Mouse (Mus musculus): Measurements from ENCODE around the gene Msi2.

Msi2 gene

GRCm38 (mm10) chr11:88676597-88676996 lies 41.7 kb downstream of the Msi2 start:
- in situ Hi-C loops (cut with MseI, MboI) = no loop called here

- in situ Hi-C loops (cut with MseI, MboI) = no loop called here
These were observed 42.6 kb downstream of the Msi2 start for GRCm38 (mm10) chr11:88675526-88676353.

- in situ Hi-C loops (cut with MseI, MboI) = no loop called here
These were observed 44.2 kb downstream of the Msi2 start for GRCm38 (mm10) chr11:88674075-88674474.

- in situ Hi-C loops (cut with MseI, MboI) = no loop called here
These were observed 47.4 kb downstream of the Msi2 start for GRCm38 (mm10) chr11:88670925-88671324.

GRCm38 (mm10) chr11:88669106-88669505 lies 49.2 kb downstream of the Msi2 start:
- in situ Hi-C loops (cut with MseI, MboI) = no loop called here

- in situ Hi-C loops (cut with MseI, MboI) = no loop called here
These were observed 50.0 kb downstream of the Msi2 start for GRCm38 (mm10) chr11:88668345-88668744.

- in situ Hi-C loops (cut with MseI, MboI) = no loop called here
These were observed 52.5 kb downstream of the Msi2 start for GRCm38 (mm10) chr11:88665799-88666198.

- in situ Hi-C loops (cut with MseI, MboI) = no loop called here
These were observed 56.7 kb downstream of the Msi2 start for GRCm38 (mm10) chr11:88661444-88662180.

GRCm38 (mm10) chr11:88660404-88660803 lies 57.9 kb downstream of the Msi2 start:
- in situ Hi-C loops (cut with MseI, MboI) = no loop called here

- in situ Hi-C loops (cut with MseI, MboI) = no loop called here
These were observed 59.4 kb downstream of the Msi2 start for GRCm38 (mm10) chr11:88658926-88659325.

GRCm38 (mm10) chr11:88655786-88656185 lies 62.5 kb downstream of the Msi2 start:
- in situ Hi-C loops (cut with MseI, MboI) = no loop called here

- in situ Hi-C loops (cut with MseI, MboI) = no loop called here
These were observed 63.1 kb downstream of the Msi2 start for GRCm38 (mm10) chr11:88655214-88655566.

- in situ Hi-C loops (cut with MseI, MboI) = no loop called here
These were observed 63.7 kb downstream of the Msi2 start for GRCm38 (mm10) chr11:88654391-88655213.

- in situ Hi-C loops (cut with MseI, MboI) = no loop called here
These were observed 68.0 kb downstream of the Msi2 start for GRCm38 (mm10) chr11:88650275-88650674.

- in situ Hi-C loops (cut with MseI, MboI) = no loop called here
These were observed 69.3 kb downstream of the Msi2 start for GRCm38 (mm10) chr11:88649009-88649408.

GRCm38 (mm10) chr11:88648407-88648806 lies 69.9 kb downstream of the Msi2 start:
- in situ Hi-C loops (cut with MseI, MboI) = no loop called here

GRCm38 (mm10) chr11:88646493-88646892 lies 71.8 kb downstream of the Msi2 start:
- in situ Hi-C loops (cut with MseI, MboI) = no loop called here

- in situ Hi-C loops (cut with MseI, MboI) = no loop called here
These were observed 72.5 kb downstream of the Msi2 start for GRCm38 (mm10) chr11:88645821-88646220.

GRCm38 (mm10) chr11:88644719-88645118 lies 73.6 kb downstream of the Msi2 start:
- in situ Hi-C loops (cut with MseI, MboI) = no loop called here

- in situ Hi-C loops (cut with MseI, MboI) = no loop called here
These were observed 78.5 kb downstream of the Msi2 start for GRCm38 (mm10) chr11:88639862-88640261.

- in situ Hi-C loops (cut with MseI, MboI) = no loop called here
These were observed 79.3 kb downstream of the Msi2 start for GRCm38 (mm10) chr11:88638936-88639542.

- in situ Hi-C loops (cut with MseI, MboI) = no loop called here
These were observed 80.1 kb downstream of the Msi2 start for GRCm38 (mm10) chr11:88638254-88638653.

All from mouse trophoblast stem cell (cell line).